Mouse (Mus musculus): ENCODE results near the gene Coq7. TPM values are rescaled to one million over a fixed set of nuclear protein-coding genes. Genes with fewer than 3 reads are reported as not detected.

Gene Coq7
- total RNA-seq, 2 experiments from 2014 or later, result 40.3 to 61.7 TPM

DNA sequence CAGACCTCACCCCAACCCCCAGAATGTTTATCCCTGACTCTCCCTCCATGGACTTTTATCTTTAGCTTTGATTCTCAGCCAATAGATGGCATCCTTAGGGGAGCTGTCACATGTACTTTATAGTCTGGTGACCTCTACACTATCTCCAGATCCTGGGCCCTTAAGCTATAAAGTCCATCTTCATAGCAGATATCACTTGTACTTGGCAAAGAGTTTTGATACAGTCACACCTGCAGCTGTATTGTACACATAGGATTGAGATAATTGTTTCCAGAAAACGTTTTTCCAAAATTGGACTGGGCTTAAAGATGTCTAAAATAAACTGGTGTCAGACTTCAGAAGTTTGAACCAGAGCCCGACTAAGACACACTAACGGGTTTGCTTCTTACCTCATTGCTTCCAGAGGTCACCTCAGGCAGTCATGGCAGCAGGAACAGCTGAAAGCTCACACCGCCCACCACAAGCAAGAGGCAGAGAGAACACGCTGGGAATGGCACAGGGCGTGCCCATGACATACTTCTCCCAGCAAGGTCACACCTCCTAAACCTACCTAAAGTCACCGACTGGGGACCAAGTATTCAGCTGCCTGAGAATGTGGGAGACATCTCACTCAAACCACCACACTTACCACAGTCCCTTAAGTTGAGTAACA, 33.2 kb downstream of the Coq7 start:
- ATAC-seq (replicated peaks; ENCODE audit: low FRiP score, low TSS enrichment, poor library complexity, severe bottlenecking), result no peak

DNA sequence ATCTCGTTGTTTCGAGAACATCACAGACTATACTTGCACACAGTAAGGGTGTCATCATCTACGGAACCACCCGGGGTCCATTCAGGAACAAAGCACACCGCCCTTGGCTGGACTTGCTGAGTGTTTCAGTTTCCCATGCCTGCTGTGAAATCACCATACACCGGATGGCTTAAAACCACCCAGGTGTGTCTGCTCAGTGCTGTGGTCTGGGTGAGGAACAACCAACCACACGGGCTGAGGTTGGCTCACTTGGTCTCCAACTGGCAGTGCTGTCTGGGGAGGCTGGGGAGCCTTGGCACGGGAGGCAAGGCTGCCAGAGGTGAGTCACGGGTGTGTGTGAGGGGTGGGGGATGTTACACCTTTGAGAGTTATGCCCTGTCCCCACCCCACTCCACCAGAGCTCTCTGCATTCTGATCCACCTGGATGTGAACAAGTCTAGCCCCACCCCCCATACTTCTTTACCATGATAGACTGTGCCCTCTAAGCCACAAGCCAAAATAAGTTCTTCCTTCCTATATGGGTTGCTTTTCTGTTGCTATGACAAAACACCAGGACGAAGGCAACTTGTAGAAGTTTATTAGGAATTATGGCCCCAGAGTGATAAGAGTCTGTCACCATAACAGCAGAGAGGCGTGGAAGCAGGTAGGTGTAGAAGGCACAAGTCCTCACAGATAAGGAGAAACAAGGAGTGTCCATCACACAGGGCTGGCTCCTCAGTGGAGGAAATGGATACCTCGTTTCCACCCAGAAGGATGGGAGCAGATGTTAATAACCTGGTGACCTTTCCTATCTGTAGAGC, 34.0 kb downstream of the Coq7 start:
- no peak for ATAC-seq (replicated peaks; ENCODE audit: low FRiP score, low TSS enrichment, poor library complexity, severe bottlenecking)

DNA sequence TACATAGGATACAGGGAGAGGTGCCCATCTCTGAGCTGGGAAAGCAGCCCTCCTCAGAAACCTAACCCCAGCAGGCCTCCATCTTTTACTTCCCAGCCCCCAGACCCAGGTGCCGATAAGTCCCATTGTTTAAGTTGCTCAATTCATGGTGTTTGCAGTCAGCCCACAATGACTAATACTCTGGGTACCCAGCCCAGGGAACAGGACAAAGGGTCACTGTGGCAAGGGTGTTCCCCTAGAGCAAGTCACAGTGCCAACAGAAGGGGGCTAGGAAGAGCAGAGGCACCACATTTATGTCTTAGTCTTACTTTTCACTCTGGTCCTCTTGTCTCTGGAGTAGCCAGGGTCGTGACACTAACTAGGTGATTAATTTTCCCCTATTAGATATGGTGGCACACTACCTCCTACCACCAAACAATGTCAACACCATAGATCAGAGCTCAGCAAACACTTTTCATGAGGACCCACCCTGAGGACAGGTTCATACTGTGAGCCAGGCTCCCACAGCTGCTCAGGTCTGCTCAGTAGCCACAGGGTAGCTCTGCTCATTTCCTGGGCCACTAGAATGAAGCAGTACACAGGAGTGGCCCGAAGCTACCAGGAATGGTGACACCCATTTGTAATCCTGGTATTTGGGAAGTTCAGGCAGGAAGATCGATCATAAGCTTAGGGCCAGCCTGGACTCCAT, 38.1 kb downstream of the Coq7 start:
- no peak for ATAC-seq (replicated peaks; ENCODE audit: low FRiP score, low TSS enrichment, poor library complexity, severe bottlenecking)

DNA sequence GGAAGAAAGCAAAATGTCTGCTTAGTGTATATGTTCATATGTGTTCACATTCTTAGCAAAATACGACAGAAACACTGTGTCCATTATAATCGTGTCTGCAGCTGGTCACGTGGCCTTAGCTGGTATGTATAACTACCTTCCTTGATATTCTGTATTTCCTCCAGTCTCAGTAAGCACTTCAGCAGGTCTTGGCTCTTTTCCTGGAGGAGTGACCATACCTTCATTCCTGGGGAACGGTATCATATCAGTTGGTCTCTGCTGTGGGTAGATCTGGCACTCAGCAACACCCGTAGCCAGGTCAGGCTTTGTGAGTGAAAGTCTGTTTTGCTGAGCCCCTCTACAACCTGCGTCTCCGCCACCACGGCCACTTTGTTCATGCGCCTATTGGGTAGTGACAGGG, 39.3 kb downstream of the Coq7 start:
- ATAC-seq (replicated peaks; ENCODE audit: low FRiP score, low TSS enrichment, poor library complexity, severe bottlenecking), result no peak

DNA sequence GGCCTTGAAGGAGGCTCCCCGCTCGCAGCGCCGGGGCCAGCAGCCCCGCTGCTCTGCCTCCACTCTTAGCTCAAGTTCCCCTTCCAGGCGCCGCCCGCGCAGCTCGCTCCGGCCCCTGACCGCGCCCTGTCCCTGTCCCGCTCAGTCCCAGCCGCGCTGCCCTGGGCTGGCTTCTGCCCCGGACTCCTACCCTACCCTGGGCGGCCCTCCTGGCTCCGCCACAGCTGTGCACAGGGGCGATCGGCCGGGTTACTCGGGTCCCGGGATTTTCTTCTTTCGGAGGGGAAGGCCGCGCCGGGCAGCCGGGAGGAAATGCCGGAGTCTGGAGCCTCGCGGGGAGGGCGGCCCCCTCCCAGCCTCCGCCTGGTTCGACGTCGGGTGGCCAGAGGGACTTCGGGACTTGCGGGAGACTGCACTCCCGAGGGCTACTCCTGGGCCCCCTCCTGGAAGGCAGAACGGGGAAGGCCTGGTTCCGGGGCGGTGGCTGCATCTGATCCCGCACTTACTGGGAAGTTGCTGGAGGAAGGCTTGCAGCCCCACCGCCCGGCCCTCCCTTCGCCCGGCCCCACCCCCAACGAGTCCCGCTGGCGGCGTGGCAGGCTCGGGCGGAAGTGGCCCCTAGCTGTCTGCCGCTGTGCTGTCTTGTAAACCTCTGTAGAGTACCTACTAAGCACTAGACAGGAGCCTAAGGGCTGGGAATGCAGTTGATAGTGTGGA, 41.6 kb downstream of the Coq7 start, which contains the start of gene Itpripl2:
Gene Itpripl2 (minus strand): TSS at position 545 of the 717 bp plus-strand sequence.
- peak; percentile 54 for ATAC-seq (replicated peaks; ENCODE audit: low FRiP score, low TSS enrichment, poor library complexity, severe bottlenecking)

DNA sequence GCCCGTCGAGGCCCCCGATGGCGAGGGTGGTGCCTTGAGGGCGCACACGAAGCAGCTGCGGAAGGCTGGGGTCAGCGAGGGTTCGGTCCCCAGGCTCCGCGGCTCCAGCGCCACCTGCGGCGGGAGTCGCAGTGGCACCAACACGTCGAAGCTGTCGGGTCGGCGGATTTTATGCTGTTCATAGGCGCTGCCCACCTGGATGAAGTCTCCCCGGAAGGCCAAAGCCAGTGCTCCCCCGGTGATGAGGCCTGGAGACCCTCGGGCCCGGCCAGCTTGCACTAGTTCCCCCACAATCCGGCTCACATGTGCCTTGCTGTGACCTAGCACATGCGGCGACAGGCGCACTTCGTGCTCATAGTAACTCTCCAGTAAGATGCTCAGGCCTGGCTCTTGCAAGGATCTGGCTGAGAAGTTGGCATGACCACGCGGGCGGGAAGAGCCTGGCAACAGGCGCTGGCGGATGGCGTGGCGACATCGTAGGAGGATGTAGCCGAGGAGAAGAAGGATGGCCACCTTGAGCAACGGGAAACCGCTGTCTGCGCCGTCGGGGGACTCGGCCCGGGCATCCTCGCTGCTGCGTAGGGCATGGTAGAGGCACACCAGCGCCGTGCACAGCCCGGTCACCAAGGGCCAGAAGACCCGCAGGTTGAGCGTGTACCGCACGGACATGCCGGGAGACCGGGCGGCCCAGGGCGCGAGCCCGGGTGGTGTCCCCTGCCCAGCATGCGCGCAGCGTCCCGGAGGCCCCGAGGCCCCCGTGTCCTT, 42.3 kb downstream of the Coq7 start:
- peak; percentile 16; the same call in 1 of the 2 replicates for ATAC-seq (replicated peaks; ENCODE audit: low FRiP score, low TSS enrichment, poor library complexity, severe bottlenecking)

DNA sequence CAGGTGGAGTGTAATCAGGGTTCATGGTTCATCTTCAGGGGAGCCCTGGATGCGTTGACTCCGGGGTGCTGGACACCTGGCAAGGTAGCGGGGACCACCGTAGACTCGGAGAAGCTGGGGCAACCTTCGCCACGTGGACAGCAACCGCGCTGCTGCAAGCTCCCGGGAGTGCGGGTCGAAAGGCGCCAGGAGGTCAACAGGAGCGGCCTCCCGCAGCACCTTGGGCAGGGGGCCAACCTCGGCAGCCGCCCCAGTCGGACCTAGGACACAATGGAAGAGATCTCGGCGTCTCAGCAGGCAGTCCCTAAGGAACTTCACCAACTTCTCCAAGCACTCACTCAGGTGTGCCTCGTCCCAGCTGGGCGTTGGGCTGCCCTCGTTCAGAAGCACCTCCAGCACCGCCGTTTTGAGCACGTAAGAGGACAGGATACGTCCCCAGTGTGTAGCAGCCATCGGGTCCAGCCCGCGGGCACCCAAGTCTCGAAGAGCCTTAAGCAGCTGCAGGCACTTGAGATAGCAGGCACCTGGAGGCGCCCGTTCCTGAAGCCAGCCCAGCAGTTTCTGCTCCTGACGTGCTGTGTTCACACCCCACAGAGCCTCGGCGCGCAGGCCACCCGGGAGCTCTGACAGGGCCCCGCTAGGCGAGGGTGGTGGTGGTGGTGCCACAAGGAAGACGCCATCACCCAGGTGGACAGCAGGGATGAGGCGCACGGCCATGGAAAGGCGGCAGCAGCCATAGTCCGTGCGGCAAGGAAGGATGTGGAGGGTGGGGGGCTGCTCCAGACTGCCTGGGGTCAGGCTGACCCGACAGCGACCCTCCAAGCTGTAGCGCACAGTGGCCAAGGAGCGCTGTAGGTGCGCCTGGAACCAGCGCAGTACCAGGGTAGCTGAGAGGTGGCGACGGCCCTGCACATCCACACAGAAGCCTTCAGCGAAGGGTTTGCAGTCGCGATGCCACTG, 43.2 kb downstream of the Coq7 start:
- ATAC-seq (replicated peaks; ENCODE audit: low FRiP score, low TSS enrichment, poor library complexity, severe bottlenecking), result no peak

DNA sequence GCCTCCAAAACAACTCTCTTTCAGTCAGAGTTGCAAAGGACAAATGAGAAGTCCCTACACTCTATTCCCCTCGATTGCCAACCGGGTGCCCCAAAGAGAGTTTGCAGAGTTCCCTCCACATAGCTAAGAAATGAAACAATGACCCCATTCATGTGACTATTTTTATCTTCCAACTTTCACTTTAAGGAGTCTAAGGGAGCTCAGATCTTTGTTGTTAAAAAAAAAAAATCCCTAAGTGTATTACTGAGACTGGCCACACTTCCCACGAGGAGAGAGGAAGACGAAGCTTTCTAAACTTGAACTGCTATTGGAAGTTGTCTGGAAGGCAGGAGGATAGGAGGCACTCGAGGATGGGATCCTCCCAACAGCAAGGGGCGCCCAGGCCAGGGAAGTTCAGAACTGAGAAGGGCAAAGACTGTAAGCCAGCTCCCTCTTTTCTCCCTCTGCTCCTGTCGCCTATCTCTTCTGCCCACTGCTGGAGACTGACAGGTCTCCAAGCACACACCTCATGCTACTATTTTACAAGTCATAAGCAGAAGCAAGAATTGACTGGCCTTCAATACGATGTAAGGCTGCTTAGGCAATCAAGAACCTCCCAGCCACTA, 45.0 kb downstream of the Coq7 start:
- no peak for ATAC-seq (replicated peaks; ENCODE audit: low FRiP score, low TSS enrichment, poor library complexity, severe bottlenecking)

DNA sequence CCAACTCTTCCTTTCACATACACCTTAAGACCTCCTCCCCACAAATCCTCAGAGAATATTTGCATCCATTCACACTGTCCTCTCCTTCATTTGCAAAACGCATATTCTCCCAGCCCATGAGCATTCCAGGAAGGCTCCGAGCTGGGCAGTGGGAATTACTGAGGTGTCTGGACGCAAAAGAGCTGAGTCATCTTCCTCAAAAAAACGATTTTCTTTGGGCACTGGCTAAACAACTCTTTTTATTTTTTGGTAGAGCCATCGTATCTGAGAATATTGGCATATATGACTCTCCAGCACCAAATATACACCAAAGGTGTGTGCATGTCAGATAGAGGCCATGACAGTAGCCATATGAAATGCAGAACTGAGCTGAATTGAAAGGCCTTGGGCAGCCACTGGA, 46.2 kb downstream of the Coq7 start:
- ATAC-seq (replicated peaks; ENCODE audit: low FRiP score, low TSS enrichment, poor library complexity, severe bottlenecking), result no peak

DNA sequence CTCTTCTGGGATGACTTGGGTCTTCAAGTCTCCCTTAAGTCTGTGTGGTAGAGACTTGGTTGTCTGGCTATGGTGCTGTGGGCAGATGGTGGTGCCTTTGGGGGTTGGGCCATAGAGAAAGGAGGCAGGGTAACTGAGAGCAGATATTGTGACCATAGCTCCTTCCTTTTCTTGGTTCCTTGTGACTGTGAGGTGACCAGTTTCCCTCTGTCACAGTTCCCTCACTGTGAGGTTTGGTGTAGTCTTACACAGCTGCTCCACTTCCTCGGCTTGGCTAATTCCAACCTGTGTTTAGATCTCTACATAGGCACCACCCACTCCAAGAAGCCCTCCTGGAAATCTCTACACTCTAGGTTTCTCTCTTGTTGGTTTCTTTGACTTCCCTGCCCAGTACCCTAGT, 49.2 kb downstream of the Coq7 start:
- no peak for ATAC-seq (replicated peaks; ENCODE audit: low FRiP score, low TSS enrichment, poor library complexity, severe bottlenecking)

DNA sequence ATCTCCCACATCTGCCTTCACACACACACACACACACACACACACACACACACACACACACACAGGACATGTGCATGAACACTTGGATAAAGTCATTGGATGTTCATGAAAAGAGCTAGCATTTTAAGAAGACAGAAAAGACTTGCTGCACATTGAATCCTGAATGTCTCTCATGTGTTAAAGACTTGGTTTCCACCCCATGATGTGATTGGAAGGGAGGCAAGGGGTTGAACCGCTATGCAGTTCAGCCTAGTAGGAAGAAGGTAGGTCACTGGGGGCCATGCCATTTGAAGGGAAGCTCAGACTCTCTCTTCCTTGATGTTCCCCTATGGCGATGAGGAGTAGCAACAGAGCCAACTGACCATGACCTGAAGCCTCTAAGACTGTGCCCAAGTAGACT, 51.2 kb downstream of the Coq7 start:
- ATAC-seq (replicated peaks; ENCODE audit: low FRiP score, low TSS enrichment, poor library complexity, severe bottlenecking), result no peak

DNA sequence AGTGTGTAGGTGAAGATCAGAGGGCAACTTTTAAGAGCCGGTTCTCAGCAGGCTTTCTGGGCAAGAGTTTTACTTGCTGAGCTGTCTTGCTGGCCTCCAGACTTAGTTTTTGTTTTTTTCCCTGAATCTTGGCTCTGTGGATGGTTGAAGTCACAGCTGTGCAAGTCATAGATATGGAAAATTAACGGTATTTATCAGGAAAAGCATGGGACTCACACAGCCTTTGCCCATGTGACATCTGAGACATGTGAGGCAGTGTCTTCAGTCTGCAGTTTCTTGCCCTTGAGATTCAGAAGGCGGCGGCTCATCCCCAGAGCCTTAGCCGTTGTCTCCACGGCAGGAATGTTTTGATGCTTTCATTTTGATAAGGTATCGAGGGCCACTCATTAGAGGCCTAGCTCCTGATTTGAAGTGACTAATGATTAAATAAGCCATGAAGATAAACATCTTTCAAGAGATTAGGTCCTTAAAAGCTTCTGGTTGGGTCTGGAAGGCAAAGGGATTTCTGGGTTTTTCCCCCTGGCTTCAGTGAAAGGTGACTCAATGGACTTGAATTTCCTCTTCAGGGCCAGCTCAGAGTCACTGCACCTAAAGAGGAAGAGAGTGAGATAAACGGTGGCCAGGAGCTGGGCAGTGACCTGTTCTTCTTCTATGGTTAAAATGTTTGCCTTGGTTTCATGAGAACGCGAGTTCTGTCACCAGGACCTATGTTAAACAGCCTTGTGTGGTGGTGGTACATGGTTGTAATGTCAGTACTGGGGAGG, 51.9 kb downstream of the Coq7 start:
- ATAC-seq (replicated peaks; ENCODE audit: low FRiP score, low TSS enrichment, poor library complexity, severe bottlenecking), result no peak

DNA sequence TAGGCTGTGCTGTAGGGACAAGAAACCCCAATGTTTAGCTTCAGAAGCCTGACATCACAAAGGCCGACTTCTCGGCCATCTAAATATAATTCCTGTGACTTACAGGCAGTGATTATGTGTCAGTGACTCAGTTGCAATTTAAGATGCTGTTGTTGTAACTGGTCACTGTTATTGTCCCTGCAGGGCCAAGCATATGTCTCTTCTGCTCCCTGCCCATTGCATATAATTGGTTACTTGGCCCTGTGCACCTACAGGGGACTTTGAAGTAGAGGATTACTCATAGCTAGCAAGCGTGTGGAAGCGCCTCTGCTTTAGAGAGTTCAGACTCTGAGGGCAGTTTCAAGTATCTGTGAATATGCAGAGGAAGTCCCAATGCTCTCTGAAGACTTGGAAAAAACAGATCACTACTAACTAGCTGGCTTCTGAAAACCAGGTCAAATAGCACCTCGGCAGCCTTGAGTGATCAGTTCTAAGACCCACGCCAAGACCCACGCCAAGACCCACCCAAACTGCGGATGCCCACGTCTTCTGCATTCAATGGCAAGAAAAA, 52.9 kb downstream of the Coq7 start:
- ATAC-seq (replicated peaks; ENCODE audit: low FRiP score, low TSS enrichment, poor library complexity, severe bottlenecking), result no peak

DNA sequence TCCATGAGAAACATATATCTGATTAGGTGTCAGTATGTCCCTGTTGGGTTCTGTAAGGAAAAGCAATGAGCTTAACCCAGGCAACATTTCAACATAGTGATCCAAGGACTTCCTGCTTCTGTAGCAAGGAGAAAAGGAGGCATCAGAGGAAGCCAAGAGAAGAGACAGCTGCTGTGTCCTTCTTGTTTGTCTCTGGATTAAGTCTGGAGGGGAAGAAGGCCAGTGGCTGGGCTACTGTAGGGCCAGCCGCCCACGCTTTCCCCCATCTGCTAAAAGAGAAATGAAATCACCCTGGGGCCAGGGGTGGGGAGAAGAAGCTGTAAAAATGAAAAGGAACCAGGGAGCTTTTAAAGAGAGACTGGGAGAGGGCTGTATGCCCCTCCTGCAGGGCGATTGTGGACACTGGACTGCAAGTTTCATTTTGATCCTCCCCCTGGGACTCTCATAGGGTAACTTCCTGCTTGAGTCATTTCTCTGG, 54.3 kb downstream of the Coq7 start:
- ATAC-seq (replicated peaks; ENCODE audit: low FRiP score, low TSS enrichment, poor library complexity, severe bottlenecking), result no peak

DNA sequence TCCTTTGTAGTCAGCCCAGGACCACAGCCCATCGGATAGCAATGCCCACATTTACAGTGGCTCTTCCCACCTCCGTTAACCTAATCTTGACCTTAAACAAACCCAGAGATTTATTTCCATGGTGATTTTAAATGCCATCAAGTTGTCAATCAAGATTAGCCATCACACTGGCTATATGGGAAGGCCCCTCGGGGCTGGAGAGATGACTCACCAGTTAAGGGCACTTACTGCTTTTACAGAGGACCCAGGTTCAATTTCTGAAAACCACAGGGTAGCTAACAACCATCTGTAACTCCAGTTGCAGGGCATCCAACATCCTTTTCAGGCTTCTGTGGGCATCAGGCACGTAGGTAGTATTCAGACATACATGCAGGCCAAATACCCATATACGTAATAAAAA, 56.7 kb downstream of the Coq7 start:
- no peak for ATAC-seq (replicated peaks; ENCODE audit: low FRiP score, low TSS enrichment, poor library complexity, severe bottlenecking)

DNA sequence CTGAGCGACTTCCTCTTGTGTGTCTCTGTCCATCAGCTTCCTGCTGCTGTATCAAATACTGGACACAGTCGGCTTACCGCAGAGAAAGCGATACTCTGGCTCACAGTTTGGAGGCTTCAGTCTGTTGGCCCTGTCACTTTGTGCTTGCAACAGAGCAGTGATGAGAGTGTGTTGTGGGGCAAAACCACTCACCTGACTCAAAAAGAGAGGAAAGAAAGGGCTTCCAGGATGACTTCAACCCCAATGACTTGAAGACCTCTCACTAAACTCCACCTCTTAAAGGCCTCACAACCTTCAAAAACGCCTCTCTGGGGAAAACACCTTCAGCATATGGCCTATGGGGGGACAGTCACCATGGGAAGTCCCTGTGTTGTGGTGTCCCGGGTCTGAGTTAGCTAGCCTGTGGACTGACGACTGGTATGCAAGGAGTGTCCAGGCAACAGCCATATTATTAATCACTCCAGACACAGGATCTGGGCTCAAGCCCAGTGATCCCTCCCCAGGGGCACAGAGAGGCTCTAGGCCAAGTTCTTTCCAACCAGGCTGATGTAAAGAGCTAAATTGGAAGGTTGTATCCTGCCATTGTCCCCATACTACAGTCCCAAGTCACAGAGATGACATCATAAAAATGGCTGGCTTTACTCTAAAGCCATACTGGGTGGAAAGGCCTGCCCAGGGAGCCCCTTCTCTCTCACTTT, 58.0 kb downstream of the Coq7 start:
- no peak for ATAC-seq (replicated peaks; ENCODE audit: low FRiP score, low TSS enrichment, poor library complexity, severe bottlenecking)

All from megakaryocyte-erythroid progenitor cell, adult 5-6 weeks (primary cell).